Mouse (Mus musculus) embryo, embryonic 11.5 days (tissue): ENCODE measurements around the gene Tbcd.

ENCODE experiments used
- DNase-seq: peaks from one replicate; pipeline ENCODE4 v3.0.0-alpha.2; 2012; ENCODE audit warnings: low read depth, low spot score

Gene Tbcd

GRCm38 (mm10) chr11:121475699-121476415, 24.1 kb downstream of the Tbcd start:
- peak; percentile 47 for DNase-seq

DNA sequence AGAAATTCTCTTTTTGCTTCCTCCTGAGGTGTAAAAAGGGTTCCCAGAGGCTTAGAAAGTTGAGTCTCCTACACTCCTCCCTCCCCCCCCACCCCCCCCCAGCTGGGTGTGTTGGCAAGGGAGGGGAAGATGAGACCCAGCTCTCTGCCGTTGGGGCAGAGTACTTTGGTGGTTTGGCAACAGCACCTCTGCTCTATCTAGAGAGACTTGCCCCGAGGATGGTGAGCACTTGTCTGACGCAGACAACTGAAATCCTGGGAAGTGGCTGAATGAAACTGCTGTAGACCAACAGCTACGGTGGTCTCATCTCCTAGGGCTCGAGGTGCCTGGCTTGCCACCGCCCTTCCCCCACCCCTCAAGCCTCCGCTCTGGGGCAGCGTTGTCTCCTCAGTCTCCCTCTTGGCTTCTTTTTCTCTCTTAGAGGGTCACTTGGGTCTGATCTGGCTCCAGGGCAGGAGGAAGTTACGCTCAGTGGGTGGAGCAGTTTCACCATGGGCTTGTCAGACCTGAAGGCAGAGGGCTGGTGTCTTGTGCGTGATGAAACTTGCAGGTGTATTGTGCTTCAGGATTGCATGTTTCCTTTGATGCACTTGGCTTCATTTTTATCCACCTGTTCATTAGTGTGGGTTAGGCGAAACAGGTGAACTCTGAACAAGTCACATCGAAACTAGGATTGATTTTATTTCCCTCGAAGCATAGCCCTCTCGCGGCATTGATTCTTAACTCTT, 27.9 kb downstream of the Tbcd start:
- DNase-seq = no peak

DNA sequence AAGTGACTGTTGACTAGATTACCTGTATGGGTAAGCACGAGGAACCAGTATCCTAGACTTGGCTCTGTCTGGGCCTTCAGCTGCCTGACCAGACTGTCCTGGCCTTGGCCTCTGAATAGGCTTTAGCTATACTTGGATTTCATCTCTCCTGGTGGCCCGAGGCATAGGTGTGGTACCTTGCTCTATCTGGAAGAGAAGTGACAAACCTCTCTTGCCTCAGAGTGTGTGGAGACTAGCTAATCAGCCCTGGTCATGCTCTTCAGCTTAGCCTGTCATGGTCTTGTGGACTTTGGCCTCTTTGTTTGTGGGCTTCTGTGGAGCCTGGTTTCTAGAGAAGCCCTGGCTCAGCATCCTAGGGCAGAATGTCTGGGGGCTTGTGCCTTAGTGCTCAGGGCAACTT, 29.4 kb downstream of the Tbcd start:
- no peak for DNase-seq

DNA sequence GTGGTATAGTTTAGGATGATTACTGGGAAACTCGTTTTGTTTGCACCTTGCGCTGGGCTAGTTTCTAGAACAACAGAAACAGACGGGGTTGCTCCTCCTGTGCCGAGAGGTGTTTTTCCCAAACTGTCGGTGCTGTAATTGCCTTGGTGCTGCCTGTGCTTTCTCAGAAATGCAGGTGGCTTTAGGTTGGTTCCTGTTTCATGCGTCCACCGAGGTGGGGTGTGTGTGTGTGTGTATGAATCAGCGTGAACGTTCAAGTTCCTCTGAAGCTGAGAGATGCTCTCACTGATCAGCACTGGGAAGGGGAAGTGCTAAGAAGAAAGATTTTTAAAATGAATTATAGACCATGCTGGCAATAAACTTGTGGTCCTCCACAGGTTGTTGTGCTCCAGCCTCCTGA, 34.1 kb downstream of the Tbcd start:
- DNase-seq = no peak

DNA sequence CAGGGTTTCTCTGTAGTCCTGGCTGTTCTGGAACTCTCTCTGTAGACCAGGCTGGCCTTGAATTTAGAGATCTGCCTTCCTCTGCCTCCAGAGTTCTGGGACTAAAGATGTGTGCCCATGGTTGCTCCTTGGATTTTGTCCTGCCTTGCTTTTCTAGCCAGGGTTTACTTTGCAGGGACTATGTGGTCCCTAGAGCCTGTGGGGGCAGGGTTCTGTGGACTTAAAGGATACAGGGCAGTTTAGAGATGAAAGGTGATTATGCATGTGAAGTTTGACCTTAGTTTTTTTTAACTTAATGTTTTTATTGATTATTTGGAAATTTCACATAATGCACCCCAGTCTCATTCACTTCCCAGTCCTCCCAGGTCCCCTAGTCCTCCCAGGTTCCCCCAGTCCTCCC, 38.9 kb downstream of the Tbcd start:
- no peak for DNase-seq

GRCm38 (mm10) chr11:121500595-121500994, 48.8 kb downstream of the Tbcd start:
- DNase-seq = no peak

DNA sequence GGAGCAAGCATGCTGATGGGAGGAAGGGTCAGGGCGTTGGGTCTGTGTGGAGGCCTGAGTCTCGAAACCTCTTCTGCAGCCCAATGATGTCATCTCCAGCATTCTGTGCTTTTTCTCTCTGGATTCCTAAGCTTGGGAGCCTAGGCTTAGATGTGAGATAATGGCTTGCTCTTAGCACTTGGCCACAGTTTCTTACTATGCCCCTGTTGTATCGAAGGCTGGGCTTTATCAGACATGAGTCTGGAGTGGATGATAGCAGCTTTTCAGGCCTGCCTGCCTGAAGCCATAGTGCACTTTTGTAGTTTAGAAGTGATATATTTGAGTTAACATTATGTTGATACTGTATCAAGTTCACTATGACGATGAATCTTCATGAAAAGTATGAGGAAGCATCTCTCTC, 49.8 kb downstream of the Tbcd start:
- no peak for DNase-seq

DNA sequence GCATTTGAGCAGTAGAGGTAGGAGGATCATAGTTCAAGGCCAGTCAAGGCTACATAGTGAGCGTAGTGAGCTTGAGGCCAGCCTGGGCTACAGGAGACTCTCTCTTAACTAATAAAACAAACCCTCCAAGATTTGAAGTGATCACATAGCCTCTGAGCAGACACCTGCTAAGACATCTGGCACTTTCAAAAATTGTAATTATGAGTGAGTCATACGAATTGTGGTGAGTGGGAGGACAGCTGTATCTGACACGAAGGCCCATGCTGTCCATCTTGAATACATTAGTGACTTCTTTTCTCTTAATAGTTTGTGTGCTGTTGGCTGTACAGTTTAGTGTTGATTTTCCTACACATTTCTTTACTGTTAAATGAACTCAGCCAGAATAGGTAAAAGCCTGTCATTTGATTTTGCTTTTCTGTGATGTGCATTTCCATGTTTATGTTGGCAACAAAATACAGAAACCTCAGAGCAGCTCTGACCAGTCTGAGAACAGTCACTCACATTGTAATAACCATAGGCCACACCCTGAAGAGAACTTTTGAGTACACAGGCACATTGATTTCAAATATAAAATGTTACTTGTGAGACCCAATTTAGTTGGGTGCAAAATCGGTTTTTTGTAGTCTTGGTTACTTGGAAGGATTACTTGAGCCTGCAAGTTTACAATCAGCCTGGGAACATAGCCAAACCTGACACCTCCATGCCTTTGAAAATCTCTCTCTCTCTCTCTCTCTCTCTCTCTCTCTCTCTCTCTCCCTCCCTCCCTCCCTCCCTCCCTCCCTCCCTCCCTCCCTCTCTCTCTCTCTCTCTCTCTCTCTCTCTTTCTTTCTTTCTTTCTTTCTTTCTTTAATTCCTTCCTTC, 50.5 kb downstream of the Tbcd start:
- no peak for DNase-seq

DNA sequence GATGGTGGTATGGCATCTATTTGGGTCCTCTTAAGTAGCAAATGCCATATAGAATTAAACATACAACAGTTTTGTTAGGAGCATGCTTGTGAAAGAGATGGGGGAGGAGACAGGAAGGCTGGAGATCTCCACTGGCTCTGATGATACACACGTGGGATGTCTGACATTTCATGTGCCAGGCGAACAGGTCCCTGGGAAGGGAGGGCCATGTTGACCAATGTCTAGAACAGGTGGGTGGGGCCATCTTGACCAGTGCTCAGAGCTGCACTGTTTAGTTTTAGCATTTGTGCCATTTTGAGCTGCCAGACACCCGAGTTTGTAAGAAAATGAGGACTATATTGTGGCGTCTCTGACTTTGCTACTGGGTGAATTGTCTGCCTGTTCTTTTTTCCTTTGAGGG, 56.7 kb downstream of the Tbcd start:
- no peak for DNase-seq

- no peak for DNase-seq
These were observed 58.9 kb downstream of the Tbcd start for GRCm38 (mm10) chr11:121510512-121511246.

GRCm38 (mm10) chr11:121512896-121513572, 61.3 kb downstream of the Tbcd start:
- DNase-seq = no peak

DNA sequence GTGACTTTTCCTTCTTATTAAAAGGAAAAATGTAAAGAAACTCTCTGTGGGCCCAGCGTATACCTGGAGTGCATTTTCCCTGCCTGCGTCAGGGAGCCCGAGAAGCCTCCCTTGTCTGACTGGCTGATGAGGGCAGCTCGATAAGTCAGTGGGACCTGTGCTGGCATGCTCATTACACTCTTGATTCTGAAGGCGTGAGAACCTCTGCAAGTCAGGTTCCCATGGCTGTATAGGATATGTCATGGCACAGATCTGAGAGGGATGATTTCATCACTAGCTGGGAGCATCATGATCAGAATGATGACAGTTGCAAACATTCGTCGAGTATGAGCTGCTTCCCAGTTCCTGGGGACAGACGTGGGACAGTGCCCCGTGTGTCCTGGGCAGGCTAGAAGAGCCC, 64.2 kb downstream of the Tbcd start:
- DNase-seq = no peak

- DNase-seq = no peak
These were observed 65.2 kb downstream of the Tbcd start for GRCm38 (mm10) chr11:121516906-121517305.

GRCm38 (mm10) chr11:121517687-121518465, 66.1 kb downstream of the Tbcd start:
- DNase-seq = no peak

- DNase-seq = no peak
These were observed 67.4 kb downstream of the Tbcd start, which contains the start of gene Zfp750 for GRCm38 (mm10) chr11:121519131-121519530. Gene Zfp750, minus strand, starts transcription at chr11:121519333.

- DNase-seq = no peak
These were observed 68.0 kb downstream of the Tbcd start for GRCm38 (mm10) chr11:121519703-121520102.

DNA sequence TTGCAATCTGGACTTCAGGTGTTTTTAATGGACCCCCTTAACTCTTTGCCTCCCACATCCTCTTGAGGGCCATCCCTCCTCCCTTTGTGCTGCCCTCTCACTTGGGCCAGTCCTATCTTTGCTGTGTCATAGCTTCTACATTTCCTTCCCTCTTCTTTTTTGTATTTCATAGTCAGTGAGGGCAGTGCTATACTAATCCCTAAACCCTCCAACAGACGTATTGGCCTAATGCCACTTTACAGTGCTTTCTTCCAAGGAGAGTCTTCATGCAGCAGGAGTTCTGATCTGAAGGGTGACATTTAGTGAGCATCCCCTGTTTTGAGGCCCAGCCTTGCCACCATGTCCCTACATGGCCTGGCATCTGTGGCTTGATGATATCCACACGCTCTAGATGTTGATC, 69.0 kb downstream of the Tbcd start:
- no peak for DNase-seq

- DNase-seq = no peak
These were observed 70.5 kb downstream of the Tbcd start for GRCm38 (mm10) chr11:121522156-121522762.

DNA sequence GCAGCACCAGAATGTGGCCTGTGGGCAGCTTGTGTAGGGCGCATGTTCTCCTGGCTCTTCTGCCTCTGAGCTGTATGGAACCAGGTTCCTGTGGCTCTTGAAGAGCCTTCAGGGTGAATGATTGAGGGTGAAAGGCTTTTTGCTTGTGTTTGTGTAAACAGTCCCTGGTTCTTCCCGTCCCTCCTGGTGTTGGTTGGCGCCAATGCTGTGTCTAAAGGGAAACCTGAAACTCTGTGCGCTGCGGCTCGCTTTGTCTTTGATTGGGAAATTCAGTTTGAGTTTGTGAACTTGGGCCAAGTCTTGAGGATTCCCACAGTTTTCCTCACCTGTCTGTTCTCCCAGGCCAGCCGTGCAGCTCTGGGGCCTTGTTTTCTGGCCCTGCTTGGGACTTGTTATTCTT, 72.4 kb downstream of the Tbcd start:
- no peak for DNase-seq

DNA sequence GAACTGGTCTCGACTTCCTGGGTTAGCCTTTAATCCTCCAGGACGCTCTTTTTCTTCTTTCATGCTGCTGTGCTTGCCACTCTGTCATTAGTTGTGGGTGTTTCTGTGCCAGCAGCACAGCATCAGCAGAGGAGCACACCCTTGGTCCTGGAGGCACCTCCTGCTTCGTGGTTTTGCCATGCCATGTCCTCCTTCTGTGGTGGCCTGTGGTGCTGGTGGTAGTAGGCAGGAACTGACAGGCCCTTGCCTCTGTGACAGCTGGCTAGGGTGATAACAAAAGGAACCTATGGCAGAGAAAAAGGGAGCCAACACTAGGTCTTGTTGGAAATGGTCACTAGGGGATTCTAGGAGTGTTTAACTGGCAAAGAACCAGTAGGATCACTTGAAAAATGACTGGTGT, 78.0 kb downstream of the Tbcd start:
- DNase-seq = no peak
